12 mouse cellular contexts compared by ENCODE assay signal in genomic region chr8:70364066-70364465, GRCm38 (mm10). TPM values are rescaled to one million over a fixed set of nuclear protein-coding genes. Genes with fewer than 3 reads are reported as not detected.
A peak's percentile ranks its signal among the peaks of the same experiment; 100 is the strongest.
DNase-seq lines count a peak whose midpoint lies in the region; ATAC-seq and TF ChIP-seq lines count a peak whose summit lies in the region.
"Had no signal": no experiment of that assay in that cellular context is flagged by ENCODE, and none has a peak within 500 bp of the region (broad histone marks: within the 10 kb centered on the region; RNA-seq: fewer than 3 reads in every experiment).

No protein-coding gene starts in this region.

- no peak overlapping the region for H3K4me3 ChIP-seq in limb, embryonic 15.5 days
- H3K4me3 ChIP-seq in thymus, adult 2 months (ENCODE audit: control insufficient read depth, insufficient read depth, low read length), result no peak overlapping the region
- no peak overlapping the region for H3K4me3 ChIP-seq in forebrain, embryonic 11.5 days (ENCODE audit: low read depth, low read length)
- H3K4me3 ChIP-seq: forebrain, embryonic 12.5 days; lung, embryonic 15.5 days; neural tube, embryonic 12.5 days had no signal

- H3K4me2 ChIP-seq in limb, embryonic 15.5 days, result no peak overlapping the region
- no peak overlapping the region for H3K4me2 ChIP-seq in forebrain, embryonic 11.5 days (ENCODE audit: low read depth, low read length, severe bottlenecking)
- H3K4me2 ChIP-seq: forebrain, embryonic 12.5 days; lung, embryonic 15.5 days; neural tube, embryonic 12.5 days had no signal

- no peaks in the 10 kb centered on the region for H3K9me3 ChIP-seq in limb, embryonic 15.5 days
- no peaks in the 10 kb centered on the region for H3K9me3 ChIP-seq in forebrain, embryonic 11.5 days (ENCODE audit: control insufficient read depth, low read length)
- H3K9me3 ChIP-seq: forebrain, embryonic 12.5 days; lung, embryonic 15.5 days; neural tube, embryonic 12.5 days had no signal

- H3K27me3 ChIP-seq in limb, embryonic 15.5 days, result no peaks in the 10 kb centered on the region
- H3K27me3 ChIP-seq in thymus, adult 2 months (ENCODE audit: control insufficient read depth, insufficient read depth, low read length), result no peaks in the 10 kb centered on the region
- no peaks in the 10 kb centered on the region for H3K27me3 ChIP-seq in forebrain, embryonic 11.5 days (ENCODE audit: control insufficient read depth, insufficient read depth, low read length)
- H3K27me3 ChIP-seq: neural tube, embryonic 12.5 days had no signal

- peak overlapping the region; percentile 50; the same call in 1 of the 2 replicates for H3K27ac ChIP-seq in limb, embryonic 15.5 days
- no peak overlapping the region for H3K27ac ChIP-seq in thymus, adult 2 months (ENCODE audit: control insufficient read depth, insufficient read depth, low read length)
- no peak overlapping the region for H3K27ac ChIP-seq in forebrain, embryonic 11.5 days (ENCODE audit: low read depth, low read length)
- H3K27ac ChIP-seq: forebrain, embryonic 12.5 days; lung, embryonic 15.5 days; neural tube, embryonic 12.5 days had no signal

- H3K36me3 ChIP-seq in limb, embryonic 15.5 days, result no peaks in the 10 kb centered on the region
- H3K36me3 ChIP-seq in thymus, adult 2 months (ENCODE audit: control insufficient read depth, insufficient read depth, low read length), result no peaks in the 10 kb centered on the region
- no peaks in the 10 kb centered on the region for H3K36me3 ChIP-seq in forebrain, embryonic 11.5 days (ENCODE audit: control insufficient read depth, insufficient read depth, low read length)
- H3K36me3 ChIP-seq: forebrain, embryonic 12.5 days; lung, embryonic 15.5 days; neural tube, embryonic 12.5 days had no signal

- TF ChIP-seq CTCF in thymus, adult 2 months (IDR thresholded peaks at IDR 0.05; ENCODE audit: borderline replicate concordance, control insufficient read depth, extremely low read depth, insufficient read depth, low read length, poor library complexity), result no peak

- no peak; the same call in 1 of the 2 replicates for ATAC-seq in limb, embryonic 15.5 days (ENCODE audit: insufficient number of reproducible peaks, low FRiP score, low TSS enrichment, low read depth)
- ATAC-seq in forebrain, embryonic 11.5 days (replicated peaks; ENCODE audit: low FRiP score), result no peak; the same call in 1 of the 2 replicates

- TF ChIP-seq POLR2A in thymus, adult 2 months (IDR thresholded peaks at IDR 0.05; ENCODE audit: control insufficient read depth, extremely low read depth, insufficient read depth, low read length, poor library complexity), result no peak

- peaks cover 37% of the 10 kb centered on the region for H3K4me1 ChIP-seq in limb, embryonic 15.5 days
- H3K4me1 ChIP-seq in thymus, adult 2 months (replicated peaks; ENCODE audit: control insufficient read depth, insufficient read depth, low read length), result no peaks in the 10 kb centered on the region
- H3K4me1 ChIP-seq in forebrain, embryonic 11.5 days (replicated peaks; ENCODE audit: control insufficient read depth, insufficient read depth, low read length), result no peaks in the 10 kb centered on the region
- H3K4me1 ChIP-seq: forebrain, embryonic 12.5 days; neural tube, embryonic 12.5 days had no signal

- peak; percentile 61 for DNase-seq in embryo, embryonic 10 days (ENCODE audit: low spot score)
- DNase-seq in embryo, embryonic 9.5 days (ENCODE audit: extremely low spot score), result no peak
- peak; percentile 62 for DNase-seq in testis, postnatal 10 days (ENCODE audit: low spot score)
- no peak for DNase-seq in testis, postnatal 14 days (ENCODE audit: low spot score)
- DNase-seq in right cerebral cortex, postnatal 14 days, result no peak
- DNase-seq in thymus, adult 2 months, result no peak
- no peak for DNase-seq in forebrain, embryonic 11.5 days (ENCODE audit: low spot score)
- DNase-seq: cerebellum, adult 11-12 months had no signal

- H3K9ac ChIP-seq in limb, embryonic 15.5 days, result no peak overlapping the region
- H3K9ac ChIP-seq in forebrain, embryonic 11.5 days (ENCODE audit: low read length), result no peak overlapping the region
- H3K9ac ChIP-seq: forebrain, embryonic 12.5 days; lung, embryonic 15.5 days; neural tube, embryonic 12.5 days had no signal

- WGBS in limb, embryonic 15.5 days, result 30% methylated on average over 5 of the region's 5 CpGs
- 88% methylated on average over 5 of the region's 5 CpGs for WGBS in thymus, adult 2 months
- WGBS in forebrain, embryonic 11.5 days, result 38% methylated on average over 5 of the region's 5 CpGs

RNA-seq across cellular contexts. Expression of gene Comp, which starts 9.3 kb away (rescaled TPM):
- polyA plus RNA-seq in limb, embryonic 15.5 days (2015; fragmentation: Nextera tagmentation; extraction: Ambion mirVana), result 101 and 104 TPM in 2 replicates
- polyA plus RNA-seq in thymus, adult 2 months (2012; rRNA removed), result 4.1 and 4.7 TPM in 2 replicates
- 0.56 TPM in 1 of 2 replicates, not detected in the other for polyA plus RNA-seq in forebrain, embryonic 11.5 days (2014; fragmentation: Nextera tagmentation; extraction: Ambion mirVana)

RNA-seq across cellular contexts. Expression of gene Upf1, which starts 11.0 kb away (rescaled TPM):
- polyA plus RNA-seq in limb, embryonic 15.5 days (2015; fragmentation: Nextera tagmentation; extraction: Ambion mirVana), result 13.8 and 16.7 TPM in 2 replicates
- 76.0 and 104 TPM in 2 replicates for polyA plus RNA-seq in thymus, adult 2 months (2012; rRNA removed)
- 25.6 and 25.8 TPM in 2 replicates for polyA plus RNA-seq in forebrain, embryonic 11.5 days (2014; fragmentation: Nextera tagmentation; extraction: Ambion mirVana)

RNA-seq across cellular contexts. Expression of gene Gdf1, which starts 34.4 kb away (rescaled TPM):
- polyA plus RNA-seq in limb, embryonic 15.5 days (2015; fragmentation: Nextera tagmentation; extraction: Ambion mirVana), result 2.9 and 4.1 TPM in 2 replicates
- 0.13 and 0.23 TPM in 2 replicates for polyA plus RNA-seq in thymus, adult 2 months (2012; rRNA removed)
- 1.8 and 2.6 TPM in 2 replicates for polyA plus RNA-seq in forebrain, embryonic 11.5 days (2014; fragmentation: Nextera tagmentation; extraction: Ambion mirVana)

RNA-seq across cellular contexts. Expression of gene Cers1, which starts 48.5 kb away (rescaled TPM):
- polyA plus RNA-seq in limb, embryonic 15.5 days (2015; fragmentation: Nextera tagmentation; extraction: Ambion mirVana), result 8.8 and 9.6 TPM in 2 replicates
- polyA plus RNA-seq in thymus, adult 2 months (2012; rRNA removed), result 0.13 and 0.61 TPM in 2 replicates
- 10.6 and 11.0 TPM in 2 replicates for polyA plus RNA-seq in forebrain, embryonic 11.5 days (2014; fragmentation: Nextera tagmentation; extraction: Ambion mirVana)

Comparison
In these comparisons a context has a peak if more than half of its experiments do, and no peak if none do; other contexts are left out.
1. DNase-seq: peak in embryo, embryonic 10 days (single experiment) and testis, postnatal 10 days (single experiment); none in embryo, embryonic 9.5 days (single experiment), testis, postnatal 14 days (single experiment), right cerebral cortex, postnatal 14 days (single experiment), thymus, adult 2 months (single experiment) and forebrain, embryonic 11.5 days (single experiment).
2. RNA of gene Comp, which starts 9.3 kb away (polyA plus RNA-seq): 101 to 104 TPM in limb, embryonic 15.5 days; 4.1 to 4.7 TPM in thymus, adult 2 months and 0.56 TPM in forebrain, embryonic 11.5 days; every median in the first group is over 10 times any median in the second.